ENCODE assay signal across 8 mouse cellular contexts in genomic region chr11:120673594-120674122, GRCm38 (mm10). TPM values are rescaled to one million over a fixed set of nuclear protein-coding genes. Genes with fewer than 3 reads are reported as not detected.
A peak's percentile ranks its signal among the peaks of the same experiment; 100 is the strongest.
DNase-seq lines count a peak whose midpoint lies in the region; ATAC-seq lines count a peak whose summit lies in the region.

No protein-coding gene starts in this region.

- no peak for ATAC-seq in heart, embryonic 14.5 days (ENCODE audit: insufficient number of reproducible peaks, insufficient read depth, low FRiP score, low read depth)
- ATAC-seq in forebrain, embryonic 16.5 days: peak; percentile 9

- 33% methylated on average over 12 of the region's 12 CpGs for WGBS in heart, embryonic 14.5 days
- 36% methylated on average over 12 of the region's 12 CpGs for WGBS in forebrain, embryonic 16.5 days
- WGBS in macrophage (ENCODE audit: missing documents): 24% methylated on average over 10 of the region's 12 CpGs

- no peak for DNase-seq in heart, postnatal 14 days
- DNase-seq in ES-CJ7 (ENCODE audit: low read depth, low spot score): peak; percentile 26
- DNase-seq in gastrocnemius, adult 18-20 months (ENCODE audit: low spot score): no peak
- no peak for DNase-seq in right cerebral cortex, postnatal 10 days (ENCODE audit: low spot score in 2 of 2)
- no peak for DNase-seq in layer of hippocampus, adult 18-20 months (ENCODE audit: low spot score in 2 of 2)

- H3K4me3 ChIP-seq in heart, embryonic 14.5 days (ENCODE audit: control insufficient read depth in 1 of 2, insufficient read depth in 1 of 2, low read depth in 1 of 2, low read length in 2 of 2): peak overlapping the region; percentile 77 to 96
- H3K4me3 ChIP-seq in forebrain, embryonic 16.5 days (replicated peaks; ENCODE audit: low read length): peak overlapping the region; percentile 87
- peak overlapping the region; percentile 74 for H3K4me3 ChIP-seq in macrophage (ENCODE audit: inconsistent target)

- intact Hi-C loops in heart, postnatal 14 days (cut with DNase I): loop anchor here (2.0 kb wide), 1 partner anchor 49 kb away; the partner anchor contains the start of gene Sirt7

- peak overlapping the region; percentile 96 for H3K4me2 ChIP-seq in heart, embryonic 14.5 days (ENCODE audit: low read length)
- H3K4me2 ChIP-seq in forebrain, embryonic 16.5 days (ENCODE audit: low read length): peak overlapping the region; percentile 77

- peaks cover 32% of the 10 kb centered on the region; the same call in 1 of the 2 replicates for H3K79me2 ChIP-seq in macrophage (ENCODE audit: inconsistent target)

- peak overlapping the region; percentile 88 for H3K9ac ChIP-seq in heart, embryonic 14.5 days (ENCODE audit: low read length)
- H3K9ac ChIP-seq in forebrain, embryonic 16.5 days (replicated peaks; ENCODE audit: low read depth, low read length): peak overlapping the region; percentile 83

- peaks cover 5% of the 10 kb centered on the region in 2 experiments for H3K4me1 ChIP-seq in heart, embryonic 14.5 days (ENCODE audit: control insufficient read depth in 2 of 2, insufficient read depth in 2 of 2, low read length in 2 of 2)
- peaks cover 10% of the 10 kb centered on the region for H3K4me1 ChIP-seq in forebrain, embryonic 16.5 days (replicated peaks; ENCODE audit: control insufficient read depth, insufficient read depth, low read length)

- H3K27me3 ChIP-seq in heart, embryonic 14.5 days (ENCODE audit: control insufficient read depth, insufficient read depth, low read length): no peaks in the 10 kb centered on the region
- H3K27me3 ChIP-seq in forebrain, embryonic 16.5 days (replicated peaks; ENCODE audit: control insufficient read depth, insufficient read depth, low read length): no peaks in the 10 kb centered on the region

- peaks cover 18% of the 10 kb centered on the region for H3K36me3 ChIP-seq in heart, embryonic 14.5 days (ENCODE audit: control insufficient read depth, insufficient read depth, low read length)
- H3K36me3 ChIP-seq in forebrain, embryonic 16.5 days (ENCODE audit: control insufficient read depth, insufficient read depth): peaks cover 4% of the 10 kb centered on the region; the same call in 1 of the 2 replicates
- H3K36me3 ChIP-seq in macrophage (ENCODE audit: inconsistent target): peaks cover 10% of the 10 kb centered on the region

- H3K27ac ChIP-seq in heart, embryonic 14.5 days (replicated peaks in 1 of 2; ENCODE audit: control insufficient read depth in 1 of 2, insufficient read depth in 1 of 2, low read depth in 2 of 2, low read length in 2 of 2): peak overlapping the region; percentile 84 to 91
- peak overlapping the region; percentile 87 for H3K27ac ChIP-seq in forebrain, embryonic 16.5 days (ENCODE audit: low read length)
- H3K27ac ChIP-seq in macrophage: peak overlapping the region; percentile 88

- no peaks in the 10 kb centered on the region for H3K9me3 ChIP-seq in heart, embryonic 14.5 days (ENCODE audit: control insufficient read depth, low read length)
- H3K9me3 ChIP-seq in forebrain, embryonic 16.5 days (ENCODE audit: control insufficient read depth, low read length): no peaks in the 10 kb centered on the region

RNA-seq across cellular contexts. Expression of gene Aspscr1, which starts 0.9 kb away (rescaled TPM):
- 96.6 and 106 TPM in 2 replicates for polyA plus RNA-seq in heart, embryonic 14.5 days (2014; fragmentation: Nextera tagmentation; extraction: Ambion mirVana)
- 10 to 100 TPM; 35.0 to 37.9 TPM for total RNA-seq in heart, postnatal 14 days (2021)
- polyA plus RNA-seq in forebrain, embryonic 16.5 days (2015; fragmentation: Nextera tagmentation; extraction: Ambion mirVana): 132 and 158 TPM in 2 replicates
- total RNA-seq in macrophage (2018; cell fraction: chromatin; rRNA removed): 100 to 1,000 TPM in 20 of 26 experiments, 10 to 100 TPM in 6; 64.8 to 258 (median 143) TPM
- 10 to 100 TPM; 30.1 to 47.4 (median 37.5) TPM for total RNA-seq in macrophage (2018; cell fraction: cytosol; rRNA removed)
- 100 to 1,000 TPM in 6 of 26 experiments, 10 to 100 TPM in 20; 38.1 to 124 (median 84.0) TPM for total RNA-seq in macrophage (2018; cell fraction: nucleus; rRNA removed)
- polyA plus RNA-seq in macrophage (2018): 21.6 to 38.8 TPM (median 34.8 TPM) in 3 replicates
- total RNA-seq in gastrocnemius, adult 18-20 months (2021): 10 to 100 TPM; 31.1 to 33.4 TPM
- total RNA-seq in layer of hippocampus, adult 18-20 months (2021): 10 to 100 TPM; 46.1 to 54.3 TPM

RNA-seq across cellular contexts. Expression of gene Notum, which starts 12.7 kb away (rescaled TPM):
- 1.1 and 1.6 TPM in 2 replicates for polyA plus RNA-seq in heart, embryonic 14.5 days (2014; fragmentation: Nextera tagmentation; extraction: Ambion mirVana)
- total RNA-seq in heart, postnatal 14 days (2021): under 1 TPM in 1 of 2 experiments, not detected in 1; 0.27 TPM
- 0.67 and 0.77 TPM in 2 replicates for polyA plus RNA-seq in forebrain, embryonic 16.5 days (2015; fragmentation: Nextera tagmentation; extraction: Ambion mirVana)
- total RNA-seq in macrophage (2018; cell fraction: chromatin; rRNA removed): 1 to 10 TPM in 2 of 26 experiments, under 1 TPM in 1, not detected in 23; 0.80 to 3.0 (median 1.0) TPM
- under 1 TPM in 4 of 26 experiments, not detected in 22; 0.09 to 0.19 (median 0.11) TPM for total RNA-seq in macrophage (2018; cell fraction: cytosol; rRNA removed)
- total RNA-seq in macrophage (2018; cell fraction: nucleus; rRNA removed): under 1 TPM in 3 of 26 experiments, not detected in 23; 0.58 to 0.79 (median 0.62) TPM
- polyA plus RNA-seq in macrophage (2018): not detected in 3 replicates
- total RNA-seq in gastrocnemius, adult 18-20 months (2021): not detected
- 1 to 10 TPM; 2.6 to 5.5 TPM for total RNA-seq in layer of hippocampus, adult 18-20 months (2021)

RNA-seq across cellular contexts. Expression of gene Myadml2, which starts 25.7 kb away (rescaled TPM):
- polyA plus RNA-seq in heart, embryonic 14.5 days (2014; fragmentation: Nextera tagmentation; extraction: Ambion mirVana): 19.4 and 19.5 TPM in 2 replicates
- total RNA-seq in heart, postnatal 14 days (2021): 10 to 100 TPM; 51.4 to 58.5 TPM
- polyA plus RNA-seq in forebrain, embryonic 16.5 days (2015; fragmentation: Nextera tagmentation; extraction: Ambion mirVana): 0.75 TPM in 1 of 2 replicates, not detected in the other
- not detected for total RNA-seq in macrophage (2018; cell fraction: chromatin; rRNA removed)
- not detected for total RNA-seq in macrophage (2018; cell fraction: cytosol; rRNA removed)
- total RNA-seq in macrophage (2018; cell fraction: nucleus; rRNA removed): not detected
- polyA plus RNA-seq in macrophage (2018): not detected in 3 replicates
- total RNA-seq in gastrocnemius, adult 18-20 months (2021): 100 to 1,000 TPM; 124 to 137 TPM
- 1 to 10 TPM; 3.9 to 4.6 TPM for total RNA-seq in layer of hippocampus, adult 18-20 months (2021)

RNA-seq across cellular contexts. Expression of gene Pycr1, which starts 30.1 kb away (rescaled TPM):
- polyA plus RNA-seq in heart, embryonic 14.5 days (2014; fragmentation: Nextera tagmentation; extraction: Ambion mirVana): 17.1 and 22.3 TPM in 2 replicates
- total RNA-seq in heart, postnatal 14 days (2021): 1 to 10 TPM; 1.9 to 2.1 TPM
- polyA plus RNA-seq in forebrain, embryonic 16.5 days (2015; fragmentation: Nextera tagmentation; extraction: Ambion mirVana): 34.9 and 36.5 TPM in 2 replicates
- total RNA-seq in macrophage (2018; cell fraction: chromatin; rRNA removed): 1 to 10 TPM in 1 of 26 experiments, under 1 TPM in 1, not detected in 24; 0.36 to 6.1 TPM
- under 1 TPM in 11 of 26 experiments, not detected in 15; 0.08 to 0.61 (median 0.15) TPM for total RNA-seq in macrophage (2018; cell fraction: cytosol; rRNA removed)
- total RNA-seq in macrophage (2018; cell fraction: nucleus; rRNA removed): under 1 TPM in 2 of 26 experiments, not detected in 24; 0.40 to 0.50 TPM
- polyA plus RNA-seq in macrophage (2018): not detected in 3 replicates
- total RNA-seq in gastrocnemius, adult 18-20 months (2021): 1 to 10 TPM; 2.8 to 3.2 TPM
- total RNA-seq in layer of hippocampus, adult 18-20 months (2021): 1 to 10 TPM in 1 of 2 experiments, under 1 TPM in 1; 0.81 to 2.0 TPM

RNA-seq across cellular contexts. Expression of gene Cenpx, which starts 39.9 kb away (rescaled TPM):
- 109 and 135 TPM in 2 replicates for polyA plus RNA-seq in heart, embryonic 14.5 days (2014; fragmentation: Nextera tagmentation; extraction: Ambion mirVana)
- total RNA-seq in heart, postnatal 14 days (2021): 10 to 100 TPM; 35.4 to 36.4 TPM
- 82.8 and 95.0 TPM in 2 replicates for polyA plus RNA-seq in forebrain, embryonic 16.5 days (2015; fragmentation: Nextera tagmentation; extraction: Ambion mirVana)
- total RNA-seq in macrophage (2018; cell fraction: chromatin; rRNA removed): 10 to 100 TPM in 5 of 26 experiments, 1 to 10 TPM in 21; 1.8 to 12.4 (median 6.7) TPM
- 10 to 100 TPM; 34.6 to 85.0 (median 58.4) TPM for total RNA-seq in macrophage (2018; cell fraction: cytosol; rRNA removed)
- total RNA-seq in macrophage (2018; cell fraction: nucleus; rRNA removed): 10 to 100 TPM in 20 of 26 experiments, 1 to 10 TPM in 6; 5.2 to 28.2 (median 11.8) TPM
- polyA plus RNA-seq in macrophage (2018): 70.5 to 93.2 TPM (median 84.4 TPM) in 3 replicates
- 10 to 100 TPM; 24.2 to 32.0 TPM for total RNA-seq in gastrocnemius, adult 18-20 months (2021)
- 10 to 100 TPM; 15.8 to 18.7 TPM for total RNA-seq in layer of hippocampus, adult 18-20 months (2021)

Comparison
In these comparisons a context has a peak if more than half of its experiments do, and no peak if none do; other contexts are left out.
1. RNA of gene Myadml2, which starts 25.7 kb away (total RNA-seq): 124 to 137 TPM in gastrocnemius, adult 18-20 months and 51.4 to 58.5 TPM in heart, postnatal 14 days; 3.9 to 4.6 TPM in layer of hippocampus, adult 18-20 months; every median in the first group is over 4 times any median in the second.
2. Peak in every context shown above with its lines, with median percentiles within 50 percentile points of each other: H3K27ac ChIP-seq and H3K4me3 ChIP-seq.